Mouse (Mus musculus) layer of hippocampus, adult 9-10 months (tissue): ENCODE data around the gene Xrcc3.

ENCODE experiments used
- DNase-seq: peaks from one replicate; pipeline ENCODE4 v3.0.0; 2022; ENCODE audit warnings: low spot score

The Xrcc3 gene

DNA sequence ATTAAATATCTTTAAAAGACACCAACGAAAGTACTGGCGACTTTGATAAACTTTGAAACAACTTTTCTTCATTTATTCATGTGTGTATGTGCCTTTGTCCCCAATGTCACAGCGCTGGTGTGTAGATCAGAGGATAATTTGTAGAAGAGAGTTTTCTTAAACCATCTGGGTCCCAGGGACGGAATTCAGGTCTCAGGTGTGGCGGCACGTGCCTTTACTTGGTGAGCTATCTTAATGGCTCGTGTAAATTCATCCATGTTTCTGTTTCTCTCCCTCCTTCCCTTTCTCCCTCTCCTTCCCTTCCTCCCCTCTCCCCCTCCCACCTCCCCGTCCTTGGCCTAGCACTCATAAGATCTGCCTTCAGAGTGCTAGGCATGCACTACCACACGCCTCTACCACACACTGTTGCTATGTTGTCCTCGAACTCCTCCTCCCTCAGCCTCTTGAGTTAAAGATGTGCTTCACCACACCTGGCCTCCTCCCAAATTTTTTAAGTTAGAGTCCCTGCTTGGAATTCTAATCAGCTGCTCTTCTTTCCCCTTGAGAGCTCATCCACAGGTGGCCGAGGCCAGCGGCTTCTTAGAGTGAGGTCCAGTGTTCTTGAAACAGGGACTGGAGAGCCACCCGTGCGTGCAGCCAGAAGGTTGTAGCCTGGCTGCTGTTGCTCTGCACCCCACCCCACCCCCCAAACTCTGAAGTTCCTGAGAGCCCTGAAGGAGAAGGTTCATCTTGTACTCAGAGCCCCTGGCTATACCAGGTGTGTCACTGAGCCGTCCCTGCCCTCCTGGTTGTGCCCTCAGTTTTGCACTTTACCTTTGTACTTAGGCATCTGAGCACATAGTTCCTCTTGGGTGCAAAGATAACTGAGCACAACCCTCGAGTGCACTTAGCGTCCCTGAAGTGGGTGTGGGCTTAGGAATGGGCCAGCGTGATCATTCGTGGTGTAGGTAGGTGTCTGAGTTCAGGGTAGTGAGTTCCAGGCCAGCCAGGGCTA, 1.4 kb upstream of the Xrcc3 start:
- DNase-seq, result no peak

DNA sequence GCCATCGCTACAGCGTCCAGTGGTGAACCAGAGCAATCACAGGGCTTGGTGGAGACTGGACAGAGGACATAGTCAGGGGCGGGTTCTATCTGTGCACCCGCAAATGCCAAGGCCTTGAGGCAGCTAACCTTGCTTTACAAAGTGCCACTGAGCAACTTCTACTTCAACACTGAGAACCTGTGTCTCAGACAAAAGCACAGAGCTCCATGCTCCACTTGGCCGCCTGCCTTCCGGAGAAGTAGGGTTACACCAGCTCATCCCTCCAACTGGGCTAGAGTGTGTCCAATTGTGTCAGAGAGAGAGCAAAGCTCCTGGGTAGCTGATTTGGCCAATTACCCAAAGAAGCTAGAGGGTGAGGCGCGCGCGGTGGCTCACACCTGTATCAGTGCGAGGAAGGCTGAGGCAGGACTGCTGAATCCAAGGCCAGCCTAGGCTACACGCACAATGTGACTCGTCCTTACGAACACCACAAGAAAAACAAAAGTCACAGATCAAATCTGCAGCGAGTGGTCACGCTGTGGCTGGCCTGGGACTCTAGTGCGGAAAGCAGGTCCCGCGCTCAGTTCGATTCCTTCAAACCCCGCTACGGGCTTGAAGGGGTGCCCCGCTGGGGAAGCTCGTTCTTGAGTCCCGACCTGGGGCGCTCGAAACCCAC, 435 bp downstream of the Xrcc3 start:
- no peak for DNase-seq

GRCm38 (mm10) chr12:111812611-111813010, 1.1 kb downstream of the Xrcc3 start:
- DNase-seq, result no peak

- no peak for DNase-seq
Observed at GRCm38 (mm10) chr12:111812075-111812474, 1.6 kb downstream of the Xrcc3 start.

DNA sequence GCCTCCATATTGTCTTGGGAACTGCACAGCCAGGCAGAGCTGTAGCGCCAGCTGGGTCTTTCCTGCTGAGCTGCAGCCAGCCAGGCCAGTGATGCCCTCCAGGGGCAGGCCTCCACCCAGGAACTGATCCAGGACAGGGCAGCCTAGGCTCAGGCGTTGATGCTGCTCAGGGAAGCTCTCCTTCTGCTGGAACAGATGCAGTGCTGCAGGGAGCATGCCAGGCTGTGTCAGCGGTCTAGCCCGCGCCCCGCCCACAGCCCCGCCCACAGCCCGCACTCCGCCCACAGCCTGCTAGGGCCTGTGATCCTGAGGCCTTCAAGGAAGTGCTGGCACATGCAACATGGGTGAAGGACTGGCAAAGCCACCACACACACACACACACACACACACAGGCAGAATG, 3.9 kb downstream of the Xrcc3 start:
- DNase-seq, result no peak

- no peak for DNase-seq
Observed at GRCm38 (mm10) chr12:111808775-111809174, 4.9 kb downstream of the Xrcc3 start.

DNA sequence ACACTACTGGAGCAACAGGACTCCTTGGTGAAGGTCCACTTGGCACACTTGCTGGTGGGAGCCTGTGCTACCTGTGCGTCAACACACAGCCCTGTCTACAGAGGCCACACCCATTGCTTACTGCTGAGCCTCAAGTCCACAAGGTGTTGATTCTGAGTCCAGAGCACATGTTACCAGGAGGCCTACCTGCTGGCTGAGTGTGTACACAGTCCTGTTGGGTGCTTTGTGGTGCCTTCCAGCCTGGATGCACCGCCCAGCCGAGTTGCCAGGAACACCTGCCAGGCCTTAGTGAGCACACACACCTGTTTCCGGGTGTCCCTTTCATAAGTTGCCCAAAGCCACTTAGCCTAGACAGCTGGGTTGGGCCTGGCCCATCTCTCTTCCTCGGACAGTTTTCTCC, 10.1 kb downstream of the Xrcc3 start:
- no peak for DNase-seq

DNA sequence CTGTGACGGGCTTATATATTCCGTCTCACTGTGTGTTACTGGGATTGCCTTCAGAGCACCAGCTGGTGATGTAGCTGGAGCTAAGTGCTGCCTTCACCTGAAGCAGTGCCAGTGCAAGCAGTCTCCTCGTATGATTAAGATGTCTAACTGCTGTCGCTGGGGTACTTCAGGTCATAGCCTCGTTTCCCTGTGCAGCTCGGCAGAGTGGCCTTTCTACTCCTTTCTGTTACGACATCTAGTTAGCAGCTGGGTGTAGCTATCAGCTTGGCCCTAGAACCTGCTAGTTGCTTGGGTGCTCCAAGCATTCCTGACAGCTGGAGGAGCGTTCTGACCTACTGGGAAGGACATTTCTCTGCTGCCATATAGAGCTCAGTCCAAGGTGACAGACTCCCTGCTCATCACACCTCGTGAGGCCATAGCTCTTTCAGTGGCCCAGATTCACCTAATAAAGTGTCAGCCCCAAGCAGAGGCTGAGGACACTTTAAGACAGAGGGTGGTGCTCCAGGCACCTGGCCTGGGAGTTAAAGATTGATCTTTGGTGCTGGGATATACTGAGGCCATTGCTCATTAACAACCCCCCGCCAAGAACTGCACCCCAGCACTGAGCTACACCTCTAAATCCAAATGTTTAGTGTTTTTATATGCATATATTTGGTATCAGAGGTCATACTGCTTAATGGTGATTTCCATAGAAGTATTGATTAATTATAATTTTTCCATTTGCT, 13.1 kb downstream of the Xrcc3 start:
- no peak for DNase-seq

- DNase-seq, result no peak
Observed at GRCm38 (mm10) chr12:111798493-111798892, 15.2 kb downstream of the Xrcc3 start.

GRCm38 (mm10) chr12:111797251-111797650, 16.4 kb downstream of the Xrcc3 start:
- DNase-seq, result no peak

DNA sequence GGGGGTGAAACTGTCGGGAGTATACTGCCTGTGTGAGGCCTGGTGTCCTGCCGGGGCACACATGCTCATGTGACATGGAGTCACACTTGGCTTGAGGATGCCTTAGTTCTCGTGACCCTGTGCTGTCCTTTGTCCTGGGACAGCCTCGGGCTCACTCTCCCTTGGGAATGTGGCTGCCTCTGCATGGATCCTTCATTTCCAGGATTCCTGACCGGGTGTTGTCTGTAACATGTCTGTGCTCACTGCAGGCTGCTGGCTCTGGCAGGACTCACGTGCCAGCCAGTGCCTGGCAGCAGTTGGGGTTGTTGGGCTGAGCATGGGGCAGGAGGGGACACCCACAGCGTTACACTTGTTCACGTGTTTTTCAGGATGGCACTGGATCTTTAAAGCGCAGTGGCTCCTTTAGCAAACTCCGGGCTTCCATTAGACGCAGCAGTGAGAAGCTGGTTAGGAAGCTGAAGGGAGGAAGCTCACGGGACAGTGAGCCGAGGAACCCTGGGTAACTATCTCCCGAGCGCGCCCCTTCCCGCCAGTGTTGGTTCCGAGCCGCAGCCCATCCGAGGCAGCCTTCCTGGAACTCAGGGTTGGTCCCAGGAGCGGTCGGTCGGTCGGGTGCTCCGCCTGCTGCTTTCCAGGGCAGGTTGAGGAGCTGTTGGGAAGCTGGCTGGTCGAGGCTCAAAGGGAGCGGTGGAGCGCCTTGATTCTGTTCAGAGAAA, 18.3 kb downstream of the Xrcc3 start:
- DNase-seq, result no peak

DNA sequence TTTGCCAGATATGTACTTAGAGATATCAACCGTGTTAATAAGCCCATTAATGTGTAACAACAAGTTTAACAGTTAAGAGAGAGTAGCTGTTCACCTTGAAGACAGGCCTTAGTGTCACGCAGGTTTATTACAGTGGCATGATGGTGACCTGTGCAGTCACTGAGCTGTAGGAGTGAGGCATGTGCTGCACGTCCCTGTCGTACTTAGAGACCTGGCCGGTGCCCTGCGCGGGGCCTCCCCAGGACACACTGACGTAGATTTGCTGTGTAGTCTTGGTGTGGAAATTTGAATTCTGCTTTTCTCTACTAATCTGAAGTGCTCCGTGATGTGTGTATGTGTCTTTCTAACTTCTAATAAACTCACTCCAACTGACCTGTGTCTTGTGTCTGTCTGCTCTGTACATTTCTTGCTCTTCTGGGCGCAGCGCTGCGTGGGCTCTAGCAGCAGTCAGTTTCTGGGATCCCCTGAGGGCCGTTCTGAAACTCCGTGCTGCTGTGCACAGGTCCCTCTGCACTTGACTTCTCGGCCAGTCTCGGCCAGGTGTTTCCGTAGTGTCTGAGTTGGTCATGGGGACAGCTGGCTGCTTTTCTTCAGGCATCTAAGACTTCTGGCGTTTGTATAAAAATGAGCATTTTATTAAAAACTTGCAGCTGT, 19.0 kb downstream of the Xrcc3 start:
- no peak for DNase-seq

- DNase-seq, result no peak
Observed at GRCm38 (mm10) chr12:111794102-111794501, 19.6 kb downstream of the Xrcc3 start.

- no peak for DNase-seq
Observed at GRCm38 (mm10) chr12:111791474-111792104, 22.1 kb downstream of the Xrcc3 start.

- no peak for DNase-seq
Observed at GRCm38 (mm10) chr12:111790631-111791030, 23.0 kb downstream of the Xrcc3 start.

DNA sequence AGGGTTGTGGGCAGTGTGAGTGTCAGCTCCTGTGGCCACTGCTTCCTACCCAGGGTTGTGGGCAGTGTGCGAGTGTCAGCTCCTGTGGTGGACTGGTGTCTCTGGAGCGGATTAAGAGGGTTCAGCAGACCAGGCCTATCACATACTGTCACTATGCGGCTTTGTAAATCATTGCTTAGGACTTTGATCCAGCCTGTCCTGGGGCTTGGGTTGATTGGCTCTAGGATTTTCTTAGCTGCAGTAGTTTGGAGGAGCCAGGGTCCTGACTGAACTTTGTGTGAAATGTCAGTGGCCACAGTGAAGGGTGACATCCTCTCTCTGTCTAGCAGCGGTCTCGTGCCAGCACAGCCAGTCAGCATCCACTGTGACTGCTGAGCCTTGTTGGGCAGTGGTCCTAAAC, 23.6 kb downstream of the Xrcc3 start:
- no peak for DNase-seq

GRCm38 (mm10) chr12:111787015-111787414, 26.7 kb downstream of the Xrcc3 start:
- DNase-seq, result no peak

- DNase-seq, result no peak
Observed at GRCm38 (mm10) chr12:111785174-111785573, 28.5 kb downstream of the Xrcc3 start.

GRCm38 (mm10) chr12:111779544-111779943, 34.1 kb downstream of the Xrcc3 start:
- DNase-seq, result no peak

- DNase-seq, result no peak
Observed at GRCm38 (mm10) chr12:111777919-111778318, 35.8 kb downstream of the Xrcc3 start.

GRCm38 (mm10) chr12:111774845-111775244, 38.8 kb downstream of the Xrcc3 start:
- DNase-seq, result no peak
